Mouse (Mus musculus): ENCODE measurements around the gene Acvr1.

Acvr1 gene

DNA sequence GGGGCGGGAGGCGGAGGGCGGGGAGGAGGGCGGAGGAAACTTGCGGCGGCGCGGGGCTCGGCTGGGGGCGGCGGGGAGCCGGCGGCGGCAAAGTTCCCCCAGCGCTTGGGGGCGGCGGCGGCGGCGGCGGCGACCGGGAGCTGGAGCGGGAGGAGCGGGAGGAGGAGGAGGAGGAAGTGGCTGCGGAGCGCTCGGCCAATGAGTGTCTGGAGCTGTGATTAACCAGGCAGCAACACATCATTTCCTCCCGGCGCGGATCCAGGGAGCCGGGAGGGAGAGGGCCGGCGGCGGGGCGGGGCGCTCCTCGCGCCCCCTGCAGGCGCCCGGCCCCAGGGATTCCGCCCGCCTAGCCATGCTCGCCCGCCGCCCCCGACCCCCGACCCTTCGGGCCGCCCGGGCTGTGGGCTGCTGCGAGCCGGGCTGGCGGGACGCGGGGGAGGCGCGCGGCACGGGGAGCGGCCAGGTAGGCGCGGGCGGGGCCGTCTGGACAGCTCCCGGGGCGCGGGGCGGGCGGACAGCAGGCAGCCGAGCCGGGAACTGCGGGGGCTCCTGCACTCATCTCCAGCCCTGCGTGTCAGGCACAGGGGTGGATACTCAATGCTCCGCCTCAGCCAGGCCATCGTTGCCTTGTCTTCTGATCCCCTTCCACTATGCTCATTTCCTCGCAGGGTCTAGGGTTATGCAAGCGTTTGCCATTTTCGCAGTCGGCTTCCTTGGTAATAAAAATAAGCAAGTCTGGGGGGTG, at the start of gene Acvr1, which contains the start of gene Upp2:
TSS of gene Acvr1 (minus strand) at position 92 of the 745 bp plus-strand sequence.
TSS of gene Upp2 (plus strand) at position 233 of the 745 bp plus-strand sequence.
- peak; percentile 82 to 86 for DNase-seq (ENCODE audit: low spot score in 2 of 2)

DNA sequence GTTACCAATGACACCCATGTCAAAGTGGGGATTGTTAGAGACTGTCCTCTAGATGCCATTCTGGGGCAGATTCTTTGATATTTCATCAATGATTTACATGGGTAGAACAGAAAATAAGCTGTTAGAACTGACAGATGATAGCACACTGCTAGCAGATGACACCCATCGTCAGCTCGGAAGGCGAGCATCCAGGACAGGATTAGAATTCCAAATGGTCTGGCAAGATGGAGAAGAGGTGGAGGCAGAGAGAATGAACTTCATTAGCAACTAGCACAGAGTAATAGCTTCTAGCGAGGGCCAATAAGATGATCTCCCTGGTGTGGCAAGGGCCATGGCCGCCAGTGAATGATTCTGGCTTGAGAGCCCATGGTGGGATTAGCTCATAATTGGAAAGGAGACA, 48.8 kb upstream of the Acvr1 start:
- DNase-seq (ENCODE audit: low spot score in 2 of 2), result no peak

DNA sequence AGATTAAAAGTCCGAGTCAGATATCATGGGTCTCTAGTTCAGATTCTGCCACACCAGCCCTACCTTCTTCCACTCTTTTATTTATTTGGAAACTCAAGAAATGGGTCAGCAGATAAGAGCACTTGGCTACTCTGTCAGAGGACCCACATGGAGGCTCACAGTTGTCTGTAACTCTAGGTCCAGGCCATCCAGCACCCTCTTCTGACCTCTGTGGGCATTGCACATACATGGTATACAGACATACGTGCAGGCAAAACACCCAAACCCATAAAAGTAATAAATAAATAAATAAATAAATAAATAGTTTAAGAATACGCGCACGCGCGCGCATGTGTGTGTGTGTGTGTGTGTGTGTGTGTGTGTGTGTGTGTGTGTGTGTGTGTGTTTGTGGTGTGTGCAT, 47.9 kb upstream of the Acvr1 start:
- no peak for DNase-seq (ENCODE audit: low spot score in 2 of 2)

- DNase-seq (ENCODE audit: low spot score in 2 of 2), result no peak
Measured at GRCm38 (mm10) chr2:58613720-58614119, 46.8 kb upstream of the Acvr1 start.

DNA sequence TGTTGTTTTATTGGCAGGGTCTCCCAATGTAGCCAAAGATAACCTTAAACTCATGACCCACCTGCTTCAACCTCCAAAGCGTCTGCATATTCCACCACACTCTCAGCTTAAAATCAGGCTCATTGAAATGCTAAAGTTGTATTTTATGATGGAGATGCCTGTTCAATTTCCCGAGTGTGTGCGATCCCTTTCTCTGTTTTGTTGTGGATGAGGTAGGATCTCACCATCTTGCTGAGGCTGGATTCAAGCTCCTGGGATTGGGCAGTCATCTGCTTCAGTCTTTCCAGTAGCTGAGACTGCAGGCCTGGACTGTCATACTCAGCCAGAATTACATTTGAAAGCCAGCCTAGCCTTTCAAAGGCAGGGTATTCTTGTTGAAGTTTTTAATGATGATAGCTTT, 37.8 kb upstream of the Acvr1 start:
- DNase-seq (ENCODE audit: low spot score in 2 of 2), result no peak

GRCm38 (mm10) chr2:58603379-58603778, 36.4 kb upstream of the Acvr1 start:
- DNase-seq (ENCODE audit: low spot score in 2 of 2), result no peak

GRCm38 (mm10) chr2:58601382-58601781, 34.4 kb upstream of the Acvr1 start:
- DNase-seq (ENCODE audit: low spot score in 2 of 2), result no peak

- no peak for DNase-seq (ENCODE audit: low spot score in 2 of 2)
Measured at GRCm38 (mm10) chr2:58599639-58600038, 32.7 kb upstream of the Acvr1 start.

- DNase-seq (ENCODE audit: low spot score in 2 of 2), result no peak
Measured at GRCm38 (mm10) chr2:58597556-58597955, 30.6 kb upstream of the Acvr1 start.

DNA sequence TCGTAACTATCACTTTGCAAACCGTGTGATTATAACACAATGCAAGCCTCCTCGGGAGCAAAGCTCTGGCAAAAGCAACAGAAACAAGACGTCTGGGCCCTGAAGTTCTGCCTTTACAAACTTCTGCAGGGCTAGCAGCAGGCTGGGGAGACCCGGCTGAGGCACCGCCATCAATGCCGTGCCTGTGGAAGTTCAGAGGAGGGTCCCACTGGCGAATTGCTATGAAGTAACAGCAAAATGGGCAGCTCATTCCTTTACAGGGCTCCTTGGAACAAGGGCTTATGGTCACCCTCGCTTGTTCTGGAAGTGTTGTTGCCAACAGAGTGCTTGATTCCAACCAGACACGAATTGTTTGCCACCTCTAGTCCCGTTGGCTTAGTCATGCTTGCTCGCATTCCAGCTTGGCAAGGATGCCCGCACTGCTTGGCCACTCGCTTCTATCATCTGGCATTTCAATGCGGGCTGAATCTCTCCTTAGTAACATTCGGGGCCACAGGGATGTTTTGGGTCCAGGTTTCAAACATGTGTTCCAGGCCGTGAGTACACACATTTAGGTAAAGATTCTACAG, 29.9 kb upstream of the Acvr1 start:
- no peak for DNase-seq (ENCODE audit: low spot score in 2 of 2)

DNA sequence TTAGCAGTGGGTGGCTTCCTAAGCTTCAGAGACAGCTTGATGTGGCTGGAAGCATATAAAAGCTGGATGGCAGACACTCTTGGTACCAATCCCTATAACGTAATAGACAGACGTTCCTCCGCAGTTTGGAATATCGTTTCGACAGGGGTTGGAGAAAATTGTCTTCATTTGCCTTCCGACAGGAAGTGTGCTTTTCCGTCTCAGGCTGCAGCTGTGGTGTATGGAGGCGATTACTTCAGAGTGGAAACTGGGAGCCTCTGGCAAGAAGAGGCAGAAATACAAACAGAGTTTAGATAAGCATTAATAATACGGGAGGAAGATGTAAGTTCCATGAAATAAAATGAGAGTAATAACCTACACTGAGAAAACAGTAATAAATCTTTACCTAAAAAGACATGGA, 28.4 kb upstream of the Acvr1 start:
- no peak for DNase-seq (ENCODE audit: low spot score in 2 of 2)

- no peak for DNase-seq (ENCODE audit: low spot score in 2 of 2)
Measured at GRCm38 (mm10) chr2:58590055-58590454, 23.1 kb upstream of the Acvr1 start.

DNA sequence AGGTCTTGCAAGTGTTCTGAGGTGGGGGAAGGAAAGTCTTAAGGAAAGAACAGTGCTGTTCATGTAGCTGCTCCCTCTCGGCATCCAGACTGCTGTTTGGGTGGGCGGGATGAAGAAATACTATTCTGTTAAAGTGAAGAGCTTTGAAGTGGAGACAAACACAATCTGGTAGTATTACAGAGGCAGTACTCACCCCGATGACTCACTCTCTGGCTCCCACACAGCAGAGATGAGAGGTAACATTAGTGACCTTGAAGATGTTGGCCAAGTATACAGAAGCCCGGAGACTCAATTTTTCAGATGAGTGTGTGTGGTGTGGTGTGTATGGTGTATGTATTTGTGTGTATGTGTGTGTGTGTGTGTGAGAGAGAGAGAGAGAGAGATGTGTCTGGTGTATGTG, 22.7 kb upstream of the Acvr1 start:
- no peak for DNase-seq (ENCODE audit: low spot score in 2 of 2)

GRCm38 (mm10) chr2:58586311-58586710, 19.4 kb upstream of the Acvr1 start:
- no peak for DNase-seq (ENCODE audit: low spot score in 2 of 2)

- no peak for DNase-seq (ENCODE audit: low spot score in 2 of 2)
Measured at GRCm38 (mm10) chr2:58574167-58574566, 7.2 kb upstream of the Acvr1 start.

- no peak for DNase-seq (ENCODE audit: low spot score in 2 of 2)
Measured at GRCm38 (mm10) chr2:58568841-58569645, 2.1 kb upstream of the Acvr1 start.

- no peak for DNase-seq (ENCODE audit: low spot score in 2 of 2)
Measured at GRCm38 (mm10) chr2:58567866-58568719, 1.1 kb upstream of the Acvr1 start.

- DNase-seq (ENCODE audit: low spot score in 2 of 2), result peak; percentile 63 to 76
Measured at GRCm38 (mm10) chr2:58566410-58567065, 419 bp downstream of the Acvr1 start.

DNA sequence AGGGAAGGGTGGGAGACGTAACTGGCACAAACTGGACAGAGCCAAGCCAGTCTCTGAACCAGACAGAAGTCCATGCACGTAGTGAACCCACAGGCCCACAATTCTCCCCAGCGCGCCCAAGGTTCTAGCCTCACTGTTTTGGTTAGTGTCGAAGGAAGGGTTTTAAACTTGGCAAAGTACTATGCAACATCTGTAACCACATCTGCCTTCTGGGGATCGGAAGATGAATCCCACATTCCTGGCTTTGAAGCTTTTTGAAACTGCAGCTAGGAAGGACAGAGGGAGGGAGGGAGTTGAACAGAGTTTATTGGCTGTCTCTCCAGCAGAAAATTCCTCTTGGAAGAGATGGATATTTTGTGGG, 928 bp downstream of the Acvr1 start:
- no peak for DNase-seq (ENCODE audit: low spot score in 2 of 2)

DNA sequence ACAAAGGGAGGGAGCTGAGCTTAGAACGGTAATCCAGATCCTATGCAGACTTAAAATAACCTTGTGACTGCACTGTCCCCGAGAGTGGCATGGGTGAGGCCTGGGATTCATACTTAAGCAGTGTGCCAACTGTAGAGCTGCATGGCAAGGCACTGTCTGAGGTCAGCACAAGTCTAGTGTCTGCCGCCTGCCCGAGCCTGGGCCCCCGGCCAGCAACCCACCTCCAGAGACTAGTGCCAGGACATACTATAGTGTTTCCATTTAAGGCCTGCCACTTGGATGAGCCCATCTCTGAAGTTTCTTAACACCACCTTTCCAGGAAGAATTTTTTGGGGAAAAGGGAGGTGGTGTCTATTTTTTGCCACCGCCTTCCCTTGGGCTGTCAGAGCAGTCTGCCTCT, 1.7 kb downstream of the Acvr1 start:
- DNase-seq (ENCODE audit: low spot score in 2 of 2), result no peak

- no peak for DNase-seq (ENCODE audit: low spot score in 2 of 2)
Measured at GRCm38 (mm10) chr2:58562137-58562536, 4.8 kb downstream of the Acvr1 start.

Measured in urinary bladder, postnatal 4 days (tissue).